Mouse (Mus musculus) c-Kit-positive CD71-positive TER-119-positive erythroid progenitor cells, embryonic 14.5 days (primary cell): ENCODE data around the gene Itpr1.

Experiments used
- DNase-seq: peaks from one replicate; pipeline ENCODE4 v3.0.0-alpha.2; 2013; ENCODE audit warnings: low spot score

Itpr1 gene

GRCm38 (mm10) chr6:108599317-108599716 lies 386.4 kb downstream of the Itpr1 start:
- DNase-seq, result no peak
